ENCODE assay signal across 9 mouse cellular contexts in the genomic region with DNA sequence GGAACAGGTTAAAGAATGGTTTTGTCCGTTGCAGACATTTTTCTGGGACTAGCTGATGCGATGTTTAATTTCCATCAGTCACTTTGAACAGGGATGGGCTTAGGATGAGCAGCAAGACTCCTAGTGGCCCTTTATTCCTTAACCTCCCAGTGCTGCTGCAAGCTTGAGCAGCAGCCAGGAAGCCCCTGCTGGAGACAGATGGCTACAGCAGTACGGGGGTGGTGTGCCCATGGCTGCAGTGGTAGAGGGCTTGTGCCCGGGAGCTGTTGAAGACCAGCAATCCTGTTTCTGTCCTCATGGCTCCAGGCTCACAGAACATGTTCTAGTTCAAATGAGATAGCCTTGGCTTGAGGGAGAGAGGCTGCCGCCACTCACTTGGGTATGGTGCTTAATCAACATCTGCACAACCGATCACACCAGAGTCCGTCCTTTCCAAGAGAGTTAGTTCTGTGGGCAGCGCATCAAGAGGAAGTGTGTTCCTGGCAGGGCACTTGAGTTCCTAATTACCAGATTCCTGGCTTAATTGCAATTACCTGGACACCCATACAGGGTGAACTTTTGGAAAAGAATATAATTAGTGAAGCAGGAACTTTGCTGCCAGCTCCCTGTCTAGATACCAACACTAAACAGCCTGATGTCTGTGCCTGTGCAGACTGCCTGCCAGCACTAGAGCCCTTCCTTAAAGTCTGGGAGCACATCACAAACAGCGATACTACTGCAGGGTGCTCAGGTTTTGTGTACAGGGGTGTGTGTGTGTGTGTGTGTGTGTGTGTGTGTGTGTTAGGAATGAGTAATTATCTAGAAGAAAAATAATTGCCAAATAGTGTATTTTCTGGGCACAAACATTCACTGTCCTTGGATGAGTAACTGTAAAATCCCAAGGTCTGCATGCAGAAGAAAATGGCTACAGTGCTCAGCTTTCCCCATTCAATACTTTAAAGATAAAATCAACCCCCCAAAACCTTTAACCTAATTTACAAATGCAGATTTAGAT.
DNase-seq lines count a peak whose midpoint lies in the region; ATAC-seq lines count a peak whose summit lies in the region.
"Had no signal": no experiment of that assay in that cellular context is flagged by ENCODE, and none has a peak within 500 bp of the region (broad histone marks: within the 10 kb centered on the region; RNA-seq: fewer than 3 reads in every experiment).

No protein-coding gene starts in this region.

- no peaks in the 10 kb centered on the region for H3K9me3 ChIP-seq in midbrain, embryonic 14.5 days (ENCODE audit: control insufficient read depth, low read length)
- H3K9me3 ChIP-seq in midbrain, embryonic 13.5 days: no peaks in the 10 kb centered on the region
- H3K9me3 ChIP-seq: embryonic facial prominence, embryonic 10.5 days; intestine, embryonic 15.5 days had no signal

- WGBS in midbrain, embryonic 14.5 days: 74% methylated on average over 9 of the region's 9 CpGs
- WGBS in midbrain, embryonic 13.5 days: 78% methylated on average over 9 of the region's 9 CpGs

- peak; percentile 43; the same call in 1 of the 2 replicates for ATAC-seq in midbrain, embryonic 14.5 days (ENCODE audit: low FRiP score, low TSS enrichment)
- ATAC-seq in midbrain, embryonic 13.5 days: no peak
- ATAC-seq in common myeloid progenitor, adult 5-6 weeks (replicated peaks; ENCODE audit: low read depth, poor library complexity, severe bottlenecking): peak; percentile 54
- ATAC-seq in monocyte, adult 5-6 weeks (replicated peaks; ENCODE audit: insufficient number of reproducible peaks, low FRiP score, low TSS enrichment, poor library complexity, severe bottlenecking): 0 out of 2 replicates have a peak, but pooled peaks have one; percentile 29

- no peak overlapping the region for H3K9ac ChIP-seq in midbrain, embryonic 14.5 days (replicated peaks; ENCODE audit: low read length)
- H3K9ac ChIP-seq in midbrain, embryonic 13.5 days (replicated peaks): no peak overlapping the region
- H3K9ac ChIP-seq: intestine, embryonic 15.5 days had no signal

- H3K4me3 ChIP-seq in midbrain, embryonic 14.5 days (replicated peaks; ENCODE audit: low read depth, low read length): no peak overlapping the region
- H3K4me3 ChIP-seq in midbrain, embryonic 13.5 days (replicated peaks): no peak overlapping the region
- H3K4me3 ChIP-seq: embryonic facial prominence, embryonic 10.5 days; intestine, embryonic 15.5 days had no signal

- no peaks in the 10 kb centered on the region for H3K36me3 ChIP-seq in midbrain, embryonic 14.5 days (ENCODE audit: control insufficient read depth, insufficient read depth, low read length)
- H3K36me3 ChIP-seq in midbrain, embryonic 13.5 days: no peaks in the 10 kb centered on the region
- H3K36me3 ChIP-seq: embryonic facial prominence, embryonic 10.5 days; intestine, embryonic 15.5 days had no signal

- intact Hi-C loops in heart, postnatal 36 days (cut with DNase I): no loop called here

- no peak overlapping the region for H3K27ac ChIP-seq in midbrain, embryonic 14.5 days (replicated peaks; ENCODE audit: low read depth, low read length)
- H3K27ac ChIP-seq in midbrain, embryonic 13.5 days: no peak overlapping the region
- H3K27ac ChIP-seq: embryonic facial prominence, embryonic 10.5 days; intestine, embryonic 15.5 days had no signal

- peaks cover 36% of the 10 kb centered on the region for H3K4me1 ChIP-seq in midbrain, embryonic 14.5 days (ENCODE audit: control insufficient read depth, insufficient read depth, low read length)
- peaks cover 62% of the 10 kb centered on the region for H3K4me1 ChIP-seq in midbrain, embryonic 13.5 days (replicated peaks)

- no peaks in the 10 kb centered on the region for H3K27me3 ChIP-seq in midbrain, embryonic 14.5 days (ENCODE audit: control insufficient read depth, insufficient read depth, low read length)
- no peaks in the 10 kb centered on the region for H3K27me3 ChIP-seq in midbrain, embryonic 13.5 days
- H3K27me3 ChIP-seq: intestine, embryonic 15.5 days had no signal

- DNase-seq in heart, postnatal 4 days: peak; percentile 30
- DNase-seq in heart, postnatal 36 days: no peak
- DNase-seq in midbrain, embryonic 14.5 days: no peak
- DNase-seq in adrenal gland, adult 8-10 months: no peak

- H3K4me2 ChIP-seq in midbrain, embryonic 14.5 days (ENCODE audit: low read length): no peak overlapping the region
- no peak overlapping the region for H3K4me2 ChIP-seq in midbrain, embryonic 13.5 days (replicated peaks)
- H3K4me2 ChIP-seq: intestine, embryonic 15.5 days had no signal
